Mouse (Mus musculus): ENCODE measurements around the gene Rfc4. TPM values are rescaled to one million over a fixed set of nuclear protein-coding genes. Genes with fewer than 3 reads are reported as not detected.

Gene Rfc4
- total RNA-seq, 2 experiments from 2014 or later, result 4.8 TPM

- DNase-seq (ENCODE audit: extremely low spot score in 1 of 2, low spot score in 1 of 2), result no peak
Observed at GRCm38 (mm10) chr16:23135421-23136149, 8.0 kb upstream of the Rfc4 start.

DNA sequence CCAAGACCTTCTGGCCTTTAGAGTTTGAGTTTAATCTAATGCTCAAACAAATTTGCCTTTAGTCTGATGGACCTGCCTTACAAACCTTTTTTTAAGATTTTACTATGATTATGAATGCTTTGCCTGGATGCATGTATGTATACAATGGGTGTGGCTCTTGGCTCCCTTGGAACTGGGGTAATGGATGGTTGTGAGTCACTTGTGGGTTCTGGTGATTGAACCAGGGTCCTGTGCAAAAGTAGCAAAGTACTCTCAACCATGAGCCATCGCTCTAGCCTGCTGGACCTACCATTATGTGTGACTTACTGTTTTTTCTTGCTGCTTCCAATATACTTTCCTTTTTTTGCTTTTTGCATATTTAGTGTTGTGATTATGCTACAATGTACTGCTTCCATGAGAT is 4.8 kb upstream of the Rfc4 start:
- no peak for DNase-seq (ENCODE audit: extremely low spot score in 1 of 2, low spot score in 1 of 2)

- no peak for DNase-seq (ENCODE audit: extremely low spot score in 1 of 2, low spot score in 1 of 2)
Observed at GRCm38 (mm10) chr16:23130303-23130702, 2.8 kb upstream of the Rfc4 start.

DNA sequence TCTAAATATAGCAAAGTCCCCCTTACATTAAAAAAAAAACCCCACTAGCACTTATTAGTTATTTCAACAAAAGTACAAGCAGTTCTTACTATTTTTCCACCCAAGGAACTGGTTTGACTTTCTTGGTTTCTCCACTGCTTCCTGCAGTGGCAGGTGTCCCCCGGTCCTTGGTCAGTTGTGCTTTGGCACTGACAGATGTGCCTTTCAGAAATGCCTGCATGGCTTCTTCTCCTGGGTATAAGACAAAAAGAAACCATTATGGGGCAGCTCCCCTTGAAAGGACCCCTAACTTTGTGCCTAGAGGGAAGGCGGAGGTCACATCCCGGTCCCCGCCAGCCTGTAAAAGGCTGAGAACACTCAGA is 245 bp downstream of the Rfc4 start:
- no peak for DNase-seq (ENCODE audit: extremely low spot score in 1 of 2, low spot score in 1 of 2)

- DNase-seq (ENCODE audit: extremely low spot score in 1 of 2, low spot score in 1 of 2), result no peak
Observed at GRCm38 (mm10) chr16:23124398-23124797, 3.1 kb downstream of the Rfc4 start.

- no peak for DNase-seq (ENCODE audit: extremely low spot score in 1 of 2, low spot score in 1 of 2)
Observed at GRCm38 (mm10) chr16:23123104-23123503, 4.4 kb downstream of the Rfc4 start.

GRCm38 (mm10) chr16:23122446-23122845 is 5.1 kb downstream of the Rfc4 start:
- DNase-seq (ENCODE audit: extremely low spot score in 1 of 2, low spot score in 1 of 2), result no peak

GRCm38 (mm10) chr16:23117173-23117572 is 10.4 kb downstream of the Rfc4 start:
- DNase-seq (ENCODE audit: extremely low spot score in 1 of 2, low spot score in 1 of 2), result no peak

- no peak for DNase-seq (ENCODE audit: extremely low spot score in 1 of 2, low spot score in 1 of 2)
Observed at GRCm38 (mm10) chr16:23115486-23115885, 12.1 kb downstream of the Rfc4 start.

- no peak for DNase-seq (ENCODE audit: extremely low spot score in 1 of 2, low spot score in 1 of 2)
Observed at GRCm38 (mm10) chr16:23114339-23115171, 13.0 kb downstream of the Rfc4 start.

DNA sequence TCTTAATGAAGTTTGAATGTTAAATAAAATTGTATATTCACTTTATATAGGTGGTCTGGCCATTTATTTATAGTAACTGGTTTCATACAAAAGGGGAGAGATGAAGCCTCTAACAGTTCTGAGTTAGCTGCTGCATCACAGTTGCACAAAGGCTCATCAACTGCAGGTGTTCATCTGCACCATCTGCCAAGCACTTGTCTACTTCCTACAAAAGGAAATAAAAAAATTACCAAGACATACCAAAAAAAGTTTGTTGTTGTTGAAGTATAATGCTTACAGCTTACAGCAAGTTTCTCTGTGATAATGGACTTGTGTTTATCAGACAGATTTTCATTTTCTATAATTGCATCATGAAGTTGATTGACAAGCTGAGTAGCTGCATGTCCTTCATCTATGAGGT is 13.6 kb downstream of the Rfc4 start:
- DNase-seq (ENCODE audit: extremely low spot score in 1 of 2, low spot score in 1 of 2), result no peak

- DNase-seq (ENCODE audit: extremely low spot score in 1 of 2, low spot score in 1 of 2), result no peak
Observed at GRCm38 (mm10) chr16:23112861-23113435, 14.6 kb downstream of the Rfc4 start.

DNA sequence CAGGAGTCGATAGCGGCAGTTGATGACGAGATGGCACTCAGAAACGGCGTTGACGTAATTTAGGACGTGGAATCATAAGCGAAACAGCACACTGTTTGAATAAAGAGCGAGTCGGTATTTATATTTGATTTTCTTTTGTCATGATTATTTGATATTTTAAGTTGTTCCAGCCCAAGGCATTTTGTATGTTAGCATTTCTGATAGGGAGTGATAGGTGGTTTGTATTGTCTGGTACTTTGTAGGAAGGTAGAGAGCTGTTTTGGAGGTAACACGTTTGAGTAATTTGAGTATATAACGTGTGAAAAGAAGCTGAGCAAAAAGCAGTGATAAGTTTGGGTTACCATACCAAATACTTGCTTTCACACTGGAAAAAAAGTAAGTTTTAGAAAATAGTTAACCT is 15.2 kb downstream of the Rfc4 start:
- no peak for DNase-seq (ENCODE audit: extremely low spot score in 1 of 2, low spot score in 1 of 2)

DNA sequence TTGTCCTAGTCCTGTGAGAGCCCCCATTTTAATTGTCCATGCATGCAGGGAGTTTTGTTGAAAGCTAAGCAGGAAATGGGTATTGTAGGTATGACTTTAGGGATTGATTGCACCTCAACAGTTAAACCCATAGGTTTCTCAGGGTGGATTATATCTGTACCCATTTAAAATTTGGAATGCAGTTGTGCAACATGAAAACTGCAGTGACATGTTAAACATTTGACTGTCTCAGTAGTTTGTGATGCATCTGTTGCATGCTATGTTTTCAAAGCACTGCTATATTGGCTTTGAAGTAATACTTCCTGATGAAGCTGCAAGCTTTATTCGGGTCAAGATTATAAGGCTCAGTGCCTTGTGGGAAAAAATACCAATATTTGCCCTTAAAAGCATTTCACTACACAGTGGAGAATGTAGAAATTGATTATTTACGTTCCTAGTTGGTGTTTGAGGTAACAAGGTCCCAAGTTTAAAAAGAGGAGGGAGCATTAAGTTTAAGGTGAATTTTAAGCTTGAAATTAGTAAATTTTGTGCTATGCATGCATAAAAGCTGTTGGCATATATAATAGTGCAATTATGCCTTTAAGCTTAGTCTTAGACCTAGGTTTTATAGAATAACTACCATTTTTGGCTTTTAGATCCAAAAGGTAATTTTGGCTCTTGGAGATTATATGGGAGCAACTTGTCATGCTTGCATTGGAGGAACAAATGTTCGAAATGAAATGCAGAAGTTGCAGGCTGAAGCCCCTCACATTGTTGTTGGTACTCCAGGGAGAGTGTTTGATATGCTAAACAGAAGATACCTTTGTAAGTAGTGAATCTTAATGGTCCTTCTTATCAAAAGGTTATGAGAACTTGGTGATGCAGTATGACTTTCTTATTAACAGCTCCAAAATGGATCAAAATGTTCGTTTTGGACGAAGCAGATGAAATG is 17.9 kb downstream of the Rfc4 start:
- no peak for DNase-seq (ENCODE audit: extremely low spot score in 1 of 2, low spot score in 1 of 2)

GRCm38 (mm10) chr16:23108943-23109342 is 18.6 kb downstream of the Rfc4 start:
- no peak for DNase-seq (ENCODE audit: extremely low spot score in 1 of 2, low spot score in 1 of 2)

DNA sequence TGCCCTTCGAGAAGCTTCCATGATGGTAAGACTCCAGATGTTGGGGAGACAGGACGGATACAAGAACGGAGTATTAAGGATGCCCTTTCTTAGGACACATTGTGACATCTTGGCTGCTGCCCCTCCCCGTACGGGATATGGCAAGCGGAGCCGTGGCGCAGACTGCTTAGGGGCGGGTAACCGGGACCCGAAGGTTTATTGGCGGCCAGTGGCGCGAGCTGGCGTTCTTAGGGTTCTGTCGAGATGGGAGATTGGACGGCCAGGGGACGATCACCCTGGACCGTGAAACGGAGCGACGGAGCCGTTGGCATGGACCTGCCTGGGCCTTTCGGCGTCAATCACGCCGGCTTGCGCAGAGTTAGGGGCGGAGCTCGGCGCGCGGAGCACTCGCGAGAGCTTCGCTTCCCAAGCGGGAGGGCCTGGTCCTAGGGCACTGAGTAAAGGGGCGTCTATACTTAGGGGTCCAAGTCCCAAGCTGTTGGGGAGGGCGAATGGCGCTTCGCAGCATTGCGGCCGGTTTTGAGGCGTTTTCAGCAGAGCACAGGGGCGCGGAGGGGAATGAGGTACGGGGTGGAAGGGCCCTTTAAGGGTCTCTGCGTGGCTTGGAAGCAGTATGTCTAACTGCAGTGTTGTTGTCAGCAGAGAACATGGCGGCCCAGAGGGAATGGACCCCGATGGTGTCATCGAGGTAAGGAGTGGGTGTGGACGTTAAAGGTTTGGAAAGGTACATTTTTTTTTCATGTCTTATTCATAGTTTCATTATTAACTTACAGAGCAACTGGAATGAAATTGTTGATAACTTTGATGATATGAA is 19.4 kb downstream of the Rfc4 start:
- DNase-seq (ENCODE audit: extremely low spot score in 1 of 2, low spot score in 1 of 2), result peak; percentile 72 to 79

DNA sequence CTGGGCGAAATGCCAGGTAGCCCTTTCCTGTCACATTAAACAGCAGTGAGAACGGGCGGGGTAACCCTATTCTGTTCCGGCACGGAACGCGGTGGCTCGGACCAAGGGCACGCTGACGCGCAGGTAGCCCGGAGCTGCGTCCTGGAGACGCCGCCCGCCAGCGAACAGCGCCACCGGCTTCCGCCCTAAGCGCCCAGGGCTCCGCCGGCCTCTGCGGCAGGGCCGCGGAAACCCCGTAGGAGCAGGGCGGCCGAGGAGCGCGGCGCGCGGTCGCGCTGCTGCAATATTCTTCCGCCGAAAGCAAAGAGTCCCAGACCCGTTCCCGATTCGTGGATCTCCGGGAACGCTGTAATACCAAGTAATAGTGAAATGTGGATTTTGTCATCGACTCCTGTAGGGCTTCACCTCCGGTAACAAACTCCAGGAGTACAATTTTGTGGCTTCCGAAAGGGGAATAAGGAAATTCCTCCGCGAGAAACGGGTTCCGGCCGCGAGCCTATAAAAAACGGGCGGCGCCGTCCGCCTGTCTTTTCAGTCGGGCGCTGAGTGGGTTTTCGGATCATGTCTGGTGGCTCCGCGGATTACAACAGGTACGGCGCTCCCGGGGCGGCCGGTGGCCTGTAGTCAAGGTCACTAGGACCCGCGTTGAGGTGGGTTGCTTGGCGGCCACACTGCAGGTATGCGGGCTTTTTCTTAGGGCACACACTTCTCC is 20.1 kb downstream of the Rfc4 start, which contains the start of gene Eif4a2:
Gene Eif4a2 (plus strand): TSS at position 214 of the 712 bp plus-strand sequence.
- DNase-seq (ENCODE audit: extremely low spot score in 1 of 2, low spot score in 1 of 2), result peak; percentile 89 to 92

DNA sequence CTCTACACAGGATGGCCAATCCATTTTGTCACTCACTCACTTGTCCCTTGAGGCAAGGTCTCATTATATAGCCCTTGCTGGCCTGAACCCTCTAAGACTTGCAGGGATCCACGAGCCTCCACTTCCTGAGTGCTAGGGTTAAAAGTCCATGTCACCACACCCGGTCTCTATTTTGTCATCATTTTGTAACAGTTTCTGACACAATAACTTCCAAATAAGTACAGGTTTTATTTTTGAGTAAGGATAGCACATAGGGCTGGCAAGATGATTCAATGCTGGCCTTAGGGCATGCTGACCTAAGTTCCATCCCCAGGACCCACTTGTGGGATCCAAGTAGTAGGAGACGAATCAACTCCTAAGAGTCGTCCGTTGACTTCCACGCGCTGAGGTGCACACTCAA is 21.4 kb downstream of the Rfc4 start:
- DNase-seq (ENCODE audit: extremely low spot score in 1 of 2, low spot score in 1 of 2), result no peak

DNA sequence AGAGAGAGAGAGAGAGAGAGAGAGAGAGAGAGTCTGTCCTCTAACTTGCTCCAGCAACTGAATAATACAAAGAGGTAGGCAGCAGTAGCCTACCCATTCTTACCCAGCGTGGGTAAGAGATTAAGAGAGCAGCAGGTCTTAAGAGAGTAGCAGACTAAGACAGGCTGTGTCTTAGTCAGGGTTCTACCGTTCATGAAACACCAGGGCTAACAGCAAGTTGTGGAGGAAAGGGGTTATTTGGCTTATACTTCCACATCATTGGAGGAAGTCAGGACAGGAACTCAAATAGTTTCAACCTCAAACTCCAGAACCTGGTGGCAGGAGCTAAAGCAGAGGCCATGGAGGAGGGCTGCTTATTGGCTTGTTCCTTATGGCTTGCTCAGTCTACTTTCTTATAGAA is 23.7 kb downstream of the Rfc4 start:
- no peak for DNase-seq (ENCODE audit: extremely low spot score in 1 of 2, low spot score in 1 of 2)
